Mouse (Mus musculus) heart, adult 10 weeks (tissue): ENCODE data around the gene Tacstd2. TPM values are rescaled to one million over a fixed set of nuclear protein-coding genes. Genes with fewer than 3 reads are reported as not detected.

Experiments used
- polyA plus RNA-seq: library from polyadenylated mRNA; stranded (reverse); fragments of 350-450 nt; fragmentation: Illumina TruSeq; extraction: RNeasy Lipid Tissue Mini Kit (QIAGEN cat#74804); gene quantifications from one replicate; pipeline ENCODE4 v1.2.3, GENCODE M21; 2014; ENCODE audit warnings: low read depth, low replicate concordance

The Tacstd2 gene
- not detected for polyA plus RNA-seq

GRCm38 (mm10) chr6:67535777-67536054 lies at the start of gene Tacstd2:
Gene Tacstd2 (minus strand): TSS chr6:67535796.

GRCm38 (mm10) chr6:67491755-67492154 lies 43.8 kb downstream of the Tacstd2 start, which contains the start of gene Il23r:
Gene Il23r (minus strand): TSS chr6:67491855.

Other genes with a start within 250 kb of the Tacstd2 start
- gene Il12rb2, start 159.6 kb downstream of the Tacstd2 start, polyA plus RNA-seq: not detected
- gene Il23r, start 43.9 kb downstream of the Tacstd2 start, polyA plus RNA-seq: not detected